Mouse (Mus musculus) layer of hippocampus, postnatal 36 days (tissue): Measurements from ENCODE around the gene Tdpoz3. TPM values are rescaled to one million over a fixed set of nuclear protein-coding genes. Genes with fewer than 3 reads are reported as not detected.
"Not testable (repeated sequence)": the region's sequence is repeated elsewhere in the genome, so short reads cannot be mapped to it uniquely, and the experiment has no call there.

Source experiments
- DNase-seq, 2 experiments: peaks; one replicate each; pipeline ENCODE4 v3.0.0; 2022
- total RNA-seq, 2 experiments: library from RNA; stranded (reverse); gene quantifications; 2 replicates each; pipeline ENCODE4 v1.2.3; 2021

Tdpoz3 gene
- not detected for total RNA-seq

- not testable (repeated sequence) for DNase-seq
These were observed at the start of gene Tdpoz3 for GRCm38 (mm10) chr3:93825720-93826119. Gene Tdpoz3, plus strand, starts transcription at chr3:93826020.

GRCm38 (mm10) chr3:93796098-93796497, 29.7 kb upstream of the Tdpoz3 start, which contains the start of gene Tdpoz4:
Gene Tdpoz4, plus strand, starts transcription at chr3:93796398.
- DNase-seq = not testable (repeated sequence)

GRCm38 (mm10) chr3:93813341-93813740, 12.5 kb upstream of the Tdpoz3 start:
- not testable (repeated sequence) for DNase-seq

- not testable (repeated sequence) for DNase-seq
These were observed 33.1 kb downstream of the Tdpoz3 start for GRCm38 (mm10) chr3:93858957-93859356.

GRCm38 (mm10) chr3:93870635-93871034, 44.8 kb downstream of the Tdpoz3 start:
- DNase-seq = not testable (repeated sequence)

Other genes with a start within 250 kb of the Tdpoz3 start
- not detected for gene Tdpoz2, start 173.3 kb upstream of the Tdpoz3 start, total RNA-seq
- gene Tdpoz1, start 149.7 kb upstream of the Tdpoz3 start, total RNA-seq = not detected
- not detected for gene Gm37596, start 132.9 kb upstream of the Tdpoz3 start, total RNA-seq
- gene Gm5773, start 53.0 kb upstream of the Tdpoz3 start, total RNA-seq = not detected
- not detected for gene Tdpoz4, start 29.6 kb upstream of the Tdpoz3 start, total RNA-seq
- gene Gm9117, start 117.5 kb downstream of the Tdpoz3 start, total RNA-seq = not detected
- gene Tdpoz5, start 135.3 kb downstream of the Tdpoz3 start, total RNA-seq = not detected
- not detected for gene Gm9125, start 228.9 kb downstream of the Tdpoz3 start, total RNA-seq
- not detected for gene Gm10697, start 246.6 kb downstream of the Tdpoz3 start, total RNA-seq